Mouse (Mus musculus) CH12.LX (cell line): Measurements from ENCODE around the gene Six3. TPM values are rescaled to one million over a fixed set of nuclear protein-coding genes. Genes with fewer than 3 reads are reported as not detected.

ENCODE experiments used
- DNase-seq: peaks from one replicate; pipeline ENCODE4 v3.0.0-alpha.2; 2013; ENCODE audit errors: extremely low read depth
- H3K27ac ChIP-seq: 2 replicates; pipeline ENCODE4 v1.5.1; 2012; ENCODE audit warnings: low read depth, mild to moderate bottlenecking, control low read depth, moderate library complexity; ENCODE audit not compliant: insufficient read depth
- H3K27me3 ChIP-seq: replicated peaks from 2 replicates; pipeline ENCODE3; 2012; ENCODE audit warnings: inconsistent platforms
- H3K36me3 ChIP-seq, 2 experiments: replicated peaks in 1 of 2; 2 replicates each; pipeline versions ENCODE3 to v1.6.1; 2012; ENCODE audit warnings: inconsistent platforms in 1 of 2, low read length in 1 of 2, mild to moderate bottlenecking in 1 of 2, mixed read lengths in 1 of 2, moderate library complexity in 1 of 2; ENCODE audit not compliant: control insufficient read depth in 1 of 2, insufficient read depth in 1 of 2
- H3K4me1 ChIP-seq, 2 experiments: 2 replicates each; pipeline ENCODE4 v1.6.1; 2012; ENCODE audit warnings: inconsistent platforms in 1 of 2, moderate library complexity in 1 of 2; ENCODE audit not compliant: insufficient read depth in 2 of 2, control insufficient read depth in 1 of 2
- H3K4me2 ChIP-seq: 2 replicates; pipeline ENCODE4 v1.6.1; 2012; ENCODE audit warnings: low read depth, mild to moderate bottlenecking, control low read depth; ENCODE audit not compliant: poor library complexity, insufficient read depth, severe bottlenecking
- H3K4me3 ChIP-seq, 3 experiments: fragments of 150-350 bp in 1 of 3; sonication (generic) in 1 of 3; replicated peaks in 1 of 3; 2 replicates each; pipeline versions ENCODE3 to v1.5.1; 2011 to 2012; ENCODE audit warnings: low read depth in 2 of 3, low read length in 2 of 3, mild to moderate bottlenecking in 2 of 3, moderate library complexity in 2 of 3, control low read depth in 1 of 3, improper control_type of control experiment in 1 of 3, inconsistent platforms in 1 of 3, mixed read lengths in 1 of 3; ENCODE audit not compliant: poor library complexity in 1 of 3
- H3K79me2 ChIP-seq: replicated peaks from 2 replicates; pipeline ENCODE4 v1.6.1; 2012; ENCODE audit warnings: mild to moderate bottlenecking, moderate library complexity; ENCODE audit not compliant: control insufficient read depth, poor library complexity, insufficient read depth, severe bottlenecking; ENCODE audit errors: extremely low read depth
- H3K9ac ChIP-seq: 2 replicates; pipeline ENCODE4 v1.6.1; 2012; ENCODE audit warnings: low read depth, mild to moderate bottlenecking, control low read depth, moderate library complexity; ENCODE audit not compliant: insufficient read depth
- H3K9me3 ChIP-seq: replicated peaks from 2 replicates; pipeline ENCODE3; 2012; ENCODE audit warnings: low read length, inconsistent platforms, mixed read lengths
- CTCF ChIP-seq, 2 experiments: IDR thresholded peaks in 1 of 2; conservative IDR thresholded peaks in 1 of 2; 2 replicates each; pipeline ENCODE4 v1.5.1; 2011 to 2012; ENCODE audit warnings: low read depth in 2 of 2, low read length in 2 of 2, improper control_type of control experiment in 1 of 2, inconsistent platforms in 1 of 2, mild to moderate bottlenecking in 1 of 2, moderate library complexity in 1 of 2
- E2F4 ChIP-seq: IDR thresholded peaks from 2 replicates; pipeline ENCODE4 v1.6.1; 2011; ENCODE audit warnings: low read depth, low read length, improper control_type of control experiment; ENCODE audit not compliant: insufficient replicate concordance
- EP300 ChIP-seq: IDR thresholded peaks from 2 replicates; pipeline ENCODE4 v1.6.1; 2011; ENCODE audit warnings: low read length, improper control_type of control experiment
- ETS1 ChIP-seq: conservative IDR thresholded peaks from 2 replicates; pipeline ENCODE4 v1.6.1; 2012; ENCODE audit warnings: low read depth, mild to moderate bottlenecking, inconsistent platforms, low read length, improper control_type of control experiment, moderate library complexity
- GABPA ChIP-seq: IDR thresholded peaks from 2 replicates; pipeline ENCODE4 v1.6.1; 2012; ENCODE audit warnings: low read depth, low read length, improper control_type of control experiment, inconsistent platforms; ENCODE audit not compliant: insufficient replicate concordance
- IRF4 ChIP-seq: IDR thresholded peaks from 2 replicates; pipeline ENCODE4 v1.6.1; 2014; ENCODE audit warnings: low read depth, mild to moderate bottlenecking, inconsistent platforms, low read length, improper control_type of control experiment
- JUND ChIP-seq: conservative IDR thresholded peaks from 2 replicates; pipeline ENCODE4 v1.6.1; 2011; ENCODE audit warnings: low read depth, low read length, improper control_type of control experiment
- MAZ ChIP-seq: IDR thresholded peaks from 2 replicates; pipeline ENCODE4 v1.6.1; 2012; ENCODE audit warnings: low read depth, mild to moderate bottlenecking, inconsistent platforms, low read length, improper control_type of control experiment, moderate library complexity
- MEF2A ChIP-seq: IDR thresholded peaks from 2 replicates; pipeline ENCODE4 v1.6.1; 2014; ENCODE audit warnings: low read depth, mild to moderate bottlenecking, inconsistent platforms, low read length, improper control_type of control experiment, borderline replicate concordance
- MYC ChIP-seq: IDR thresholded peaks from 2 replicates; pipeline ENCODE4 v1.6.1; 2011; ENCODE audit warnings: low read depth, mild to moderate bottlenecking, improper control_type of control experiment, low read length
- PAX5 ChIP-seq: IDR thresholded peaks from 2 replicates; pipeline ENCODE4 v1.6.1; 2012; ENCODE audit warnings: low read length, inconsistent platforms, mixed read lengths
- POLR2A ChIP-seq: IDR thresholded peaks from 2 replicates; pipeline ENCODE4 v1.6.1; 2011; ENCODE audit warnings: low read depth, mild to moderate bottlenecking, improper control_type of control experiment, low read length
- RCOR1 ChIP-seq: conservative IDR thresholded peaks from 2 replicates; pipeline ENCODE4 v1.6.1; 2012; ENCODE audit warnings: low read depth, mild to moderate bottlenecking, inconsistent platforms, low read length, improper control_type of control experiment
- SMC3 ChIP-seq: IDR thresholded peaks from 2 replicates; pipeline ENCODE4 v1.6.1; 2011; ENCODE audit warnings: low read depth, low read length, improper control_type of control experiment
- TCF12 ChIP-seq: IDR thresholded peaks from 2 replicates; pipeline ENCODE4 v1.6.1; 2014; ENCODE audit warnings: low read depth, mild to moderate bottlenecking, inconsistent platforms, low read length, improper control_type of control experiment
- UBTF ChIP-seq: IDR thresholded peaks from 2 replicates; pipeline ENCODE4 v1.6.1; 2012; ENCODE audit warnings: low read depth, mild to moderate bottlenecking, inconsistent platforms, low read length, improper control_type of control experiment, moderate library complexity
- USF1 ChIP-seq: IDR thresholded peaks from 2 replicates; pipeline ENCODE4 v1.6.1; 2014; ENCODE audit warnings: low read depth, mild to moderate bottlenecking, inconsistent platforms, low read length, improper control_type of control experiment
- ZC3H11A ChIP-seq: IDR thresholded peaks from 2 replicates; pipeline ENCODE4 v1.6.1; 2012; ENCODE audit warnings: low read depth, mild to moderate bottlenecking, inconsistent platforms, low read length, improper control_type of control experiment
- ZKSCAN1 ChIP-seq: IDR thresholded peaks from 2 replicates; pipeline ENCODE4 v1.6.1; 2012; ENCODE audit warnings: low read depth, inconsistent platforms, low read length, improper control_type of control experiment, borderline replicate concordance
- ZMIZ1 ChIP-seq: IDR thresholded peaks from 2 replicates; pipeline ENCODE4 v1.6.1; 2012; ENCODE audit warnings: low read depth, mild to moderate bottlenecking, inconsistent platforms, low read length, improper control_type of control experiment
- dilution Hi-C: fragments of 300-500 bp; cut with MboI; formaldehyde crosslinking; loops from 2 replicates; pipeline ENCODE4 v1.14.3; 2020; ENCODE audit warnings: low sequenced_read_pairs; ENCODE audit not compliant: extremely low pct_unique_long_range_greater_than_20kb, extremely low pct_ligation_motif_present
- in situ Hi-C: fragments of 300-500 bp; cut with MboI; formaldehyde crosslinking; loops from 3 replicates; pipeline ENCODE4 v1.14.3; 2019; ENCODE audit warnings: low sequenced_read_pairs, low pct_ligation_motif_present, low pct_unique_long_range_greater_than_20kb, mixed read lengths
- polyA plus RNA-seq: library from polyadenylated mRNA; unstranded; fragments of >175 nt; gene quantifications from 2 replicates; pipeline ENCODE4 v1.2.1, GENCODE M21; 2012; ENCODE audit warnings: low read depth; ENCODE audit not compliant: insufficient read length
- total RNA-seq, 2 experiments: library from RNA; depleted of rRNA; stranded (reverse); fragments of 300-350 nt in 1 of 2; fragments of >200 nt in 1 of 2; gene quantifications; 2 replicates each; pipeline ENCODE4 v1.2.3; 2012 to 2014

Gene Six3
- total and polyA plus RNA-seq, 3 experiments: not detected

DNA sequence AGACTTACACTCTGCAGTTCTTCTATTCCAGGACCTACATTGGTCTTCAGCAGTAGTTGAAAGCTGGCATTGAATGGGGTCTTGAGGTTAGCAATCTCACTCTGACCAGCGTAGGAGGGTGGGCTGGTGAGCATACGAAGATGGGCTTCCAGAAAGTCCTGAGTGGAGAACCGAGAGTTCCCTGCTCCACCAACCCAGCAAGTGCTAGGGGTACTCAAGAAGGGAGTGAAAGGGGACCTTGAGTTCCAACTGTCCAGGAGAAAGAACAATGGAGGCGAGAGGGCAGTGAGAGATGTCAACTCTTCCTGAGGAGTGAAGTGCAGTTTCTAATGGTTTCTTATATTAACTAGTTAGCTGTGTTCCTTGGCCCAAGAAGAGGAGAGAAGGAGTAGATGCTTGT, 2.2 kb downstream of the Six3 start:
- Histone ChIP-seq H3K4me3 (no peak overlapping the region), H3K4me1 (no peaks in the 10 kb centered on the region), H3K36me3 (no peaks in the 10 kb centered on the region), H3K4me2 (no peak overlapping the region), H3K27ac (no peak overlapping the region), H3K9ac (no peak overlapping the region), H3K9me3 (peaks cover 2% of the 10 kb centered on the region), H3K79me2 (no peaks in the 10 kb centered on the region), H3K27me3 (peaks cover 2% of the 10 kb centered on the region)
- dilution Hi-C loops (no loop called here), in situ Hi-C loops (no loop called here)
- TF ChIP-seq UBTF: no peak
- no peak for TF ChIP-seq ETS1
- no peak for DNase-seq

DNA sequence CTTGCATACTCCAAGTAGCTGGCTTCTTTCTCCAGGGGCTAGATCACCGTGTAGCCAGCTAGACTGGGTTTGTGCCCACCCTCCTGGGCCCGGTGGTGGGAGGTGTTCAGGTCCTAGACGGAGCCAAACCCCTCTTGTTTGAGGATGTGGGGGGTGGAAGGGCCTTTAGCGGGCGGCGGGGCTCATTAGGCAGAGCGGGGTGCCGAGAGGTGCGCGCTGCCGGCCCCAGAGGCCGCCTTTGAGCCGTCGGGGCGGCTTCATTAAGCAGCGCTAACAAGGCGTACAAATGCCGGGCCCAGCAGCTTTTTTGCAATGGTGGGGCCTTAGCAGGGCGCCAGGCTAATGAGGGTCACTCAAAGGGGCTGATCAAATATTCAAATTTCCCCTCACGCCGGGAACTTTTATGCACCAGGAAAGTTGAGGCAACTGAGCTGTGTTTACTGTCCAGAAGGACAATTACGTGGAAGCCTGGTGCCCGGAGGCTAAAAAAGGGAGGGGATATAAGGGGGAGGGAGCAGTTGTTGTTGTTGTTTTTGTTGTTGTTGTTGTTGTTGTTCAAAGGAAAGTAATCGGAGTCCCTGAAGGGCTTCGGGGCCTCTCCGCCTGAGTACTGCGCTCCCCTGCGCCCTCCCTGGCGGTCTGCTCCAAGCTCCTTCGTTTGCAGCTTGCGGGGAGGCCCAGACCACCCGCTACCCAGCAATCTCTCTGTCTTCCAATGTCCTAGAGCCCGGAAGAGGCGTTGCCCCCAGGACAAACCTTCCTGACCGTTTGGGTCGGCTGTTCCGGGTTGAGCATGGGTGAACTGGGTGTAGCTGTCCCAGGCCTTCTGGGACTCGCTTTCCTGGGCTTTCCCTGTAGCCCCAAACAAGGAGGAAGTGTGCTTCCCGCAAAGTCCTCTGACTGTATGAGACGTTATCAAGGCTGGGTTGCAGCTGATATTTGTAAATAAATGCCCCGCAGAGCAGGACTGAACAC, 3.4 kb downstream of the Six3 start:
- peaks cover 2% of the 10 kb centered on the region for H3K27me3 ChIP-seq
- dilution Hi-C loops: no loop called here

More for the DNA sequence above, 3.4 kb downstream of the Six3 start:
- Histone ChIP-seq H3K27ac (no peak overlapping the region), H3K4me2 (no peak overlapping the region), H3K9me3 (peaks cover 7% of the 10 kb centered on the region), H3K79me2 (no peaks in the 10 kb centered on the region), H3K36me3 (no peaks in the 10 kb centered on the region), H3K4me3 (no peak overlapping the region), H3K9ac (no peak overlapping the region), H3K4me1 (no peaks in the 10 kb centered on the region)
- no peak for DNase-seq
- TF ChIP-seq RCOR1 (no peak), GABPA (no peak), ZMIZ1 (no peak), JUND (no peak), TCF12 (no peak), EP300 (no peak), MAZ (no peak), ZC3H11A (no peak), ZKSCAN1 (no peak), MYC (no peak), USF1 (no peak), ETS1 (no peak), CTCF (conservative IDR thresholded peaks at IDR 0.05 in 1 of 2, IDR thresholded peaks at IDR 0.05 in 1 of 2; ENCODE audit: low read depth in 2 of 2, low read length in 2 of 2) (no peak), SMC3 (no peak), POLR2A (no peak), E2F4 (no peak), IRF4 (no peak), PAX5 (no peak), MEF2A (no peak)
- in situ Hi-C loops: no loop called here
